Mouse (Mus musculus) layer of hippocampus, adult 2 months (tissue): ENCODE measurements around the gene Fxyd4. TPM values are rescaled to one million over a fixed set of nuclear protein-coding genes. Genes with fewer than 3 reads are reported as not detected.

Experiments used
- DNase-seq, 2 experiments: peaks; one replicate each; pipeline ENCODE4 v3.0.0; 2022; ENCODE audit warnings: low spot score in 2 of 2
- H3K27ac ChIP-seq: fragments of 200-600 bp; 2 replicates; pipeline ENCODE4 v1.8.1; 2022
- H3K4me3 ChIP-seq: fragments of 200-600 bp; 2 replicates; pipeline ENCODE4 v1.8.1; 2022; ENCODE audit warnings: mild to moderate bottlenecking
- CTCF ChIP-seq: fragments of 200-600 bp; conservative IDR thresholded peaks from 2 replicates; pipeline ENCODE4 v1.8.1; 2022; ENCODE audit warnings: antibody characterized with exemption, mild to moderate bottlenecking, moderate library complexity
- total RNA-seq, 2 experiments: library from RNA; stranded (reverse); gene quantifications; 2 replicates each; pipeline ENCODE4 v1.2.3; 2021

Gene Fxyd4
- total RNA-seq, 2 experiments from 2014 or later = not detected

DNA sequence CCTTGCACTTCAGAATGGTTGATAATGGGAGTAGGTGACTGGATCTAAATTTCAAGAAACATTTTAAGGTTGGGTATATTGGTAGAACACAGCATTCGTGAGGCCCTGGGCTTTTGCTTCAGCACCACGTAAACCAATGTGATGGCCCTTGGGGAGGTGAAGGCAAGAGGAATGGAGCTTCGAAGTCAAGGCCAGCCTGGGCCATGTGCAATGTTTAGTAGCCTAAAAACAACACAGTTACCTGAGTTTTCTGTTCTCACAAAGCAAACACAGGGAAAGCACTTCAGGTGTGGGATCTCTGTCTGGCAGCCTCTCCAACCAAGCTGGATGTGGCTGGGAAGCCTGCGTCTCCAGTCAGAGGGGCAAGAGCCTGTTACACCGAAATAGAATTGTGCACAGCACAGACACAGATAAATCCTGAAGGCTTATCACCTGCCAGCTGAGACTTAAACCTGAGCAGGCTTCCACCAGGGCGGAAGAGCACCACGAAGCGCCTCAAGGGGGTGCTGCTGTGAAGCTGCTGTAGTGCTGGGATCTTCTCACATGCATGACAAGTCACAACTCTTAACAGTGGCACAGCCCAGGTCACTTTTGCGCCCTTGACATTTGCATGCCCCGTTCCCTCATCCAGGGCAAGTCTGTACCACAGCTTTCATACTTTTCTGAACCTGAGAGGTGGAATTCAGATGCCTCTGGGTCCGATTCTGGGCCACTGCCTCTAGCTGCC lies 5.0 kb downstream of the Fxyd4 start:
- Histone ChIP-seq H3K4me3 (no peak overlapping the region), H3K27ac (no peak overlapping the region)
- DNase-seq = no peak
- TF ChIP-seq CTCF = peak; percentile 79

- DNase-seq = no peak
- no peak for TF ChIP-seq CTCF
- Histone ChIP-seq H3K4me3 (no peak overlapping the region), H3K27ac (no peak overlapping the region)
These were observed 7.4 kb downstream of the Fxyd4 start for GRCm38 (mm10) chr6:117929945-117930655.

DNA sequence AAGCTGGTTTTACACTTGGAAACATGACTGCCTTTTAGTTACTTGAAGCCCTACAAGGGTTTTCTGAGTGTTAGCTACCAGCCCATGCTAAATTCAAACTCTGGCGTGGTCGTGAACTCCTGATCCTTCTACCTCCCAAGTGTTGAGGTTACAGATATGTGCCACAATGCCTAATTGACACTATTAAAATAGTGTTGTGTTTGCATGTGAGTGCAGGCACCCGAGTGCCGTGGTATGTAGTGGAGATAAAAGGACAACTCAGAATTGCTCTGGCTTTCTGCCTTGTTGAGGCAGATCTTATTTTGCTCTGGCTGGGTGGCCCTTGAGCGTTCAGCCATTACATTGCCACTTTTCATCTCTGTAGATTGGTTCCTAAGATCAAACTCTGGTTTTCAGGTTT lies 8.7 kb downstream of the Fxyd4 start:
- DNase-seq = no peak
- Histone ChIP-seq H3K27ac (no peak overlapping the region), H3K4me3 (no peak overlapping the region)
- TF ChIP-seq CTCF = no peak

GRCm38 (mm10) chr6:117927955-117928354 lies 9.5 kb downstream of the Fxyd4 start:
- no peak for TF ChIP-seq CTCF
- no peak overlapping the region for H3K4me3 ChIP-seq
- DNase-seq = no peak
- H3K27ac ChIP-seq = no peak overlapping the region

GRCm38 (mm10) chr6:117926871-117927491 lies 10.5 kb downstream of the Fxyd4 start:
- TF ChIP-seq CTCF = no peak
- Histone ChIP-seq H3K27ac (no peak overlapping the region), H3K4me3 (no peak overlapping the region)
- no peak for DNase-seq

- H3K27ac ChIP-seq = no peak overlapping the region
- no peak for TF ChIP-seq CTCF
- DNase-seq = no peak
- no peak overlapping the region for H3K4me3 ChIP-seq
These were observed 15.5 kb downstream of the Fxyd4 start for GRCm38 (mm10) chr6:117922041-117922440.

DNA sequence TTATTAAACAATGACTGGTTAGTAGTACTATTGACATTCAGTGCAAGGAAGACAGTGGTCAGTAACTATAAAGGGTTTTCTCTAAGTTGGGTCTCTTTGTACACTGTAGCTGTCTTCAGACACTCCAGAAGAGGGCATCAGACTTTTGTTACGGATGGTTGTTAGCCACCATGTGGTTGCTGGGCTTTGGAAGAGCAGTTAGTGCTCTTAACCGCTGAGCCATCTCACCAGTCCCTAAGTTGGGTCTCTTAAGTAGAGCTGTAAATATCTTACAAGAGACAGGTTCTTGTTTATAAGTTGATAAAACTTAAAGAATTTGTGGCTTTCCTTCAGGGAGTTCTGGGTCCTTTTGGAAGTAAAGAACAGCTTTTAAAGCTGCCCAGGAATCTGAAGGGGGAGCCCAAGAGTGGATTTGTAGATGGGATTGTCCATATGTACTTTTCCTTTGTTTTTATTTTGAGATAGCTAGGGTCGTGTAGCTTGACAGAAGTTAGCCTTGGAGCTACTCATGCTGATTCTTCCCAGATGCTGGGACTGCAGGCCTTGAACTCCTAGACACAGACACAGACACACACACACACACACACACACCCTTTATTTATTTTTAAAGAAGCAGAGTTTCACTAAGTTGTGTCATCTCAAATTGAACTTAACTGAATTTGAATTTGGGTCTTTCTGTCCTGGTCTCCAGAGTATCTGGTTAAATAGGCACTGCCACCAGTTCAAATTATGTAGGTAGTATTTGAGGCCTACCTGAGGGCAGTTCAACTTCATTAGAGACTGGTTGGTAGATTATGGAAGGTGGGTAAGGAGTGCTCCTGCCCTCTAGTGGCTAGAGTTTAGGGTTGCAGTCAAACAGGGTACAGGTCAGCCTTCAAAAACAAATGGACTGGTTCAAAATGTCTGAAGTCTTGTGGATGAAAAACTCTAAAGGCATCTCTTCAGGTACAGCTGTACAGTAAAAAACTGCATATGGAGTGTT lies 16.5 kb downstream of the Fxyd4 start:
- H3K4me3 ChIP-seq = no peak overlapping the region
- no peak overlapping the region for H3K27ac ChIP-seq
- DNase-seq = peak in 1 of 2 experiments; percentile 31
- TF ChIP-seq CTCF = peak; percentile 89

GRCm38 (mm10) chr6:117918043-117918442 lies 19.4 kb downstream of the Fxyd4 start:
- no peak for DNase-seq
- H3K27ac ChIP-seq = peak overlapping the region; percentile 90
- TF ChIP-seq CTCF = no peak
- H3K4me3 ChIP-seq = peak overlapping the region; percentile 80

GRCm38 (mm10) chr6:117917576-117917975 lies 19.9 kb downstream of the Fxyd4 start:
- H3K27ac ChIP-seq = peak overlapping the region; percentile 90
- peak overlapping the region; percentile 80 for H3K4me3 ChIP-seq
- no peak for DNase-seq
- no peak for TF ChIP-seq CTCF

GRCm38 (mm10) chr6:117916737-117917426 lies 20.6 kb downstream of the Fxyd4 start:
- Histone ChIP-seq H3K27ac (peak overlapping the region; percentile 90), H3K4me3 (peak overlapping the region; percentile 80)
- peak in 1 of 2 experiments; percentile 40 for DNase-seq
- no peak for TF ChIP-seq CTCF

DNA sequence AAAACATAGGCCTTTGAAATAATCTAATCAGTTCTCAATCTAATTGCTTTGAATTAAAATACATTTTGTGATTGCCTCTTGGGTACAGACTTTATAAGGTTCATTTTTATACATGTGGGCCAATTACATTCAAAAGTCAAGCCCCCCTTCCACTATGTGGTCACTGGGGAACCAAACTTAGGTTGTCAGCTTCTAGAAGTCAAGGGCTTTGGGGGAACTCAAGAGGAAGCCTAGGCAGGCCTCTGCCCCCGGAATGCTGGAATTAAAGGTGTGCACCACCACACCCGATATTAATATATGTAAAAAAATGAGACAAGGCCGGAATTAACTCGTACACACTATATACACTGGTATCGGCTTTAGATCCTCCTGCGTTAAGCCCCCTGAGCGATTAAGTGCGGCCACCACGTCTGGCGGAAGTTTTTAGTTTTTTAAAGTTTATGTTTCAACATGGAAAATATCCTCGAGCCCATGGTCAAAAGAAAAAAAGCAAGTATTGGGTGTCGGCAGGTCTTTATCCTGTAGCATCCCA lies 21.2 kb downstream of the Fxyd4 start:
- Histone ChIP-seq H3K27ac (peak overlapping the region; percentile 90), H3K4me3 (peak overlapping the region; percentile 80)
- no peak for DNase-seq
- no peak for TF ChIP-seq CTCF

DNA sequence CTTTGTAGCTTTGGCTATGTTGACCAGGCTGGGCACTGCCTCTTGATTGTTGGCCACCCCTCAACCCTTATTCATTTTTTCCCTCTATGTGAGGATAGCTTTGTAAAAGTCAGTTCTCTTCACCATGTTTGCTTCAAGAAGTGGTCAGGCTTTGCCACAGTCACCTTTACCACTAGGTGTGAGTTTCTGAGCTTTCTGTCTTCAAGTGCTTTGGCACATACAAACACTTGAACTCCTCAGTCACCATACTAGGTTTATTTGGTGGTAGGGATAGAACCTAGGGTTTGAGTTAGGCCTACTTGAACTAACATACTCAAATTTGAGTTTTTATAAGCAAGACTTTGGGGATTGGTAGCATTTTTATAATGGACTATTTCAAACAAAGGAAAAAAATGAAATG lies 23.0 kb downstream of the Fxyd4 start:
- DNase-seq = no peak
- TF ChIP-seq CTCF = no peak
- H3K27ac ChIP-seq = no peak overlapping the region
- H3K4me3 ChIP-seq = no peak overlapping the region
